Mouse (Mus musculus) embryonic facial prominence, embryonic 14.5 days (tissue): ENCODE data around the gene Snip1. TPM values are rescaled to one million over a fixed set of nuclear protein-coding genes. Genes with fewer than 3 reads are reported as not detected.

ENCODE experiments used
- ATAC-seq: fragments of 200-750 bp; cut with Nextera tagmentation; 2 replicates; pipeline ENCODE4 v1.8.0; 2017; ENCODE audit warnings: low read depth, moderate number of reproducible peaks, moderate TSS enrichment
- DNase-seq: peaks from one replicate; pipeline ENCODE4 v3.0.0-alpha.2; 2015; ENCODE audit warnings: low spot score
- H3K27ac ChIP-seq: fragments of 300-500 bp; sonication (generic); replicated peaks from 2 replicates; pipeline ENCODE4 v1.5.1; 2014; ENCODE audit warnings: low read depth, mild to moderate bottlenecking, low read length, moderate library complexity
- H3K27me3 ChIP-seq: fragments of 300-500 bp; sonication (generic); replicated peaks from 2 replicates; pipeline ENCODE4 v1.6.1; 2014; ENCODE audit warnings: low read length; ENCODE audit not compliant: control insufficient read depth, insufficient read depth
- H3K36me3 ChIP-seq: fragments of 300-500 bp; sonication (generic); 2 replicates; pipeline ENCODE4 v1.6.1; 2014; ENCODE audit warnings: low read length, mixed read lengths; ENCODE audit not compliant: control insufficient read depth, insufficient read depth
- H3K4me1 ChIP-seq: fragments of 300-500 bp; sonication (generic); 2 replicates; pipeline ENCODE4 v1.6.1; 2014; ENCODE audit warnings: antibody characterized with exemption, low read length; ENCODE audit not compliant: control insufficient read depth, insufficient read depth
- H3K4me2 ChIP-seq: fragments of 300-500 bp; sonication (generic); 2 replicates; pipeline ENCODE4 v1.6.1; 2014; ENCODE audit warnings: low read depth, mild to moderate bottlenecking, low read length, moderate library complexity, mixed read lengths
- H3K4me3 ChIP-seq: fragments of 300-500 bp; sonication (generic); 2 replicates; pipeline ENCODE4 v1.5.1; 2014; ENCODE audit warnings: low read depth, mild to moderate bottlenecking, low read length
- H3K9ac ChIP-seq: fragments of 300-500 bp; sonication (generic); 2 replicates; pipeline ENCODE4 v1.6.1; 2014; ENCODE audit warnings: low read depth, mild to moderate bottlenecking, low read length, moderate library complexity, mixed read lengths
- H3K9me3 ChIP-seq: fragments of 300-500 bp; sonication (generic); 2 replicates; pipeline ENCODE4 v1.6.1; 2016; ENCODE audit warnings: low read length; ENCODE audit not compliant: control insufficient read depth
- WGBS: fragments of 180-500 bp; shearing (Covaris S2); extraction: QIAGEN DNeasy Blood & Tissue Kit; methylation state at CpG from one replicate; pipeline ENCODE4 v1.1.7; 2014; 5-methylcytosine and 5-hydroxymethylcytosine counted together
- polyA plus RNA-seq: library from polyadenylated mRNA; unstranded; fragments of >200 nt; fragmentation: Nextera tagmentation; extraction: Ambion mirVana; gene quantifications from 2 replicates; pipeline ENCODE4 v1.2.1, GENCODE M21; 2014

Gene Snip1
- polyA plus RNA-seq, result 26.2 and 29.9 TPM in 2 replicates

DNA sequence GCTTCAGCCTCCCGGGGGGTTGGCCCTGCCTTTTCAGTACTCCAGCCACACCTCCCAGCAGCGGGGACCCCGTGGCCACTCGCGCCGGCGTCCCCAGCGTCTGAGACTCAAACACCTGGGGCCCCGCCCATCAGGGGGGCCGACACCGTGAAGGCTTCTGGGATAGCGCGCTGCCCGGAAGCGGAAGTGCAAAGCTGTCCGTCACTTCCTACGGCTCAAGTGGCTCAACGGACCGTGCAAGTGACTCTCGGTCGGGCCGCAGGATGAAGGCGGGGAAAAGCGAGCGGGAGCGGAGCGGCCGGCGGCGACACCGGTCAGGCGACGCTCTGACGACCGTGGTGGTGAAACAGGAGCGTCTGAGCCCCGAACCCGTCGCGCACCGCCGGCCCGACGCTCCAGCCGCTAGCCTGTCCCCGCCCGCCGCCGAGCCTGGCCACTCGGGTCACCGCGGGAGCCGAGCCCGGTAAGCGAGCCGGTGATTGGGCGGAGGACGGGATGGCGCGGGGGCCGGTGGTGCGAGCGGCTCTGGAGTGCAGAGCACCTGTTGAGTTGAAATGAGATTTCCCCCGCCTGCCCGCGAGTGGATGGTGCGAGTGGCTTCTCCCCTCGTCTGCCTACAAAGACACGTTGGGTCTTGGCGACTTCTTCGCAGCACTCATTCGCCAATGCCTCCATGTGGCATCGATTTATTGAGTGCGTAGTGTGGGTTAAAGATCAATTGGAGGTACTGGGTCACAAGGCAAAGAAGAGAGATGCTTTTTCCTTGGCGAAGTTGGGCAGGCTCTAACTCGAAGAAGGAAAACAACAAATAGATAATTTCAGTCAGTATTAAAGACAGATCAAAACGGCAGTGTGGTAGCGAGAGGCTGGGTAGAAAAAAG, at the start of gene Snip1:
Gene Snip1 (plus strand): TSS at position 183 of the 881 bp plus-strand sequence.
- peak; percentile 95 for ATAC-seq
- WGBS, result 1% methylated on average over 66 of the region's 78 CpGs
- peak within 1 kb of the TSS; percentile 97 for H3K4me3 ChIP-seq

DNA sequence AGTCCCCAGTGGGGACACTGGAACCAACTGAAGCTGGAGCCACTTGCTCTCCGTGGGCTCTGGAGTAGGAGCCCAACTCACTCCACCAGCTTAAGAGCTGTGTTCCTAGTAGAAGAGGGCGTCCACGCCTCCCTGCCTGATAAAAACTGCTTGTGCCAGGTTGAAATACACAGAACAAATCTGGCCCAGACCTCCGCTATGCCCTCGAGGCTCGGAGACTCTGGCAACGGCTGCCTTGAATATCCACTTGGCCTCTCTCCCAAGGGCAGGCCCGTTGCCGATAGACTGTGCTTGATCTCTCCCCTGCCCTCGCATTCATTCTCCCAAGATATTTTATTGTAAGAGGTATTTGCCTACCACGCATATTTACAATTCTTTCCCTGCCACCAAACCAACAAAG, 49.0 kb upstream of the Snip1 start:
- Histone ChIP-seq H3K9ac (no peak overlapping the region), H3K4me3 (no peak overlapping the region), H3K4me1 (no peaks in the 10 kb centered on the region; the same call in 1 of the 2 replicates), H3K36me3 (no peaks in the 10 kb centered on the region), H3K4me2 (no peak overlapping the region), H3K27ac (no peak overlapping the region), H3K9me3 (no peaks in the 10 kb centered on the region), H3K27me3 (peaks cover 7% of the 10 kb centered on the region; the same call in 1 of the 2 replicates)
- WGBS, result 55% methylated on average over 11 of the region's 11 CpGs
- ATAC-seq (no peak), DNase-seq (peak; percentile 45)

More for the DNA sequence above, at the start of gene Snip1:
- DNase-seq, result peak; percentile 97
- peaks cover 35% of the 10 kb centered on the region for H3K36me3 ChIP-seq
- no peaks in the 10 kb centered on the region for H3K9me3 ChIP-seq
- peak within 1 kb of the TSS; percentile 76 for H3K27ac ChIP-seq
- peaks cover 9% of the 10 kb centered on the region for H3K4me1 ChIP-seq
- H3K9ac ChIP-seq, result peak within 1 kb of the TSS; percentile 91
- H3K4me2 ChIP-seq, result peak within 1 kb of the TSS; percentile 93
- no peaks in the 10 kb centered on the region for H3K27me3 ChIP-seq

DNA sequence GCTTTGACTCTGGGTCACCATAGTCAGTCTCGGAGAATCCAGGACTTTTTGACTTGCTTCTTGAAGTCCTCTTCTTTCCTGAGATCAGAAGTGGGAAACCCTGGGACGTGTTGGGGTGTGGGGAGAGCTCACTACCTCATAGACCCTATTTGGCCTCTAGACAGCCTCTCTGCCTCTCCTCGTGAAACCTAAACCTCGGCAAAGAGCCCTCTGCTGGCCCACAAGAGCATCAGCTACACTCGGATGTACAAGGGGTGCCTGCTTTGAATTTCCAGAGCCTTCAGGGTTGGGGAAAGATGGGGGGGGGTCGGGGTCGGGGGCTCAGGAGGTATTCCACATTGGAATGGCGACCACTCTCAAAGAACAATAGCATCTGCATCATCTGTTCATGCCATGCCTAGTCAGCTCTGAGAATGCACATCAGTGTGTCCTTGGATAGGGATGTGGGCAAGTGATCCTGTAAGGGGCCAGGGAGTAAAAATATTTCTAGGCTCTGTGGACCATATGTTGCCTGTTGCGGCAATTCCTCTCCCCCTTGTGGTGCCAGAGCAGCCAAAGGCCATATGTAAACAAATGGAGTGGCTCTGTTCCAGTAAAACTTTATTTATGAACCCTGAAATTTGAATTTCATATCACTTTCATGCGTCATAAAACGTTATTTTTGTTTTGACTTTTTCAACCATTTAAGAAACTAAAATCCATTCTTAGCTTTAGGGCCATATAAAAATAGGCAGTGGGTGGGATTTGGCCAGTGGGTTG, 45.5 kb upstream of the Snip1 start:
- no peaks in the 10 kb centered on the region; the same call in 1 of the 2 replicates for H3K4me1 ChIP-seq
- no peak overlapping the region for H3K4me3 ChIP-seq
- no peak overlapping the region for H3K9ac ChIP-seq
- peak; percentile 53; the same call in 1 of the 2 replicates for ATAC-seq
- no peaks in the 10 kb centered on the region for H3K36me3 ChIP-seq
- no peak overlapping the region for H3K4me2 ChIP-seq
- 26% methylated on average over 11 of the region's 11 CpGs for WGBS
- DNase-seq, result peak; percentile 77
- H3K9me3 ChIP-seq, result no peaks in the 10 kb centered on the region
- H3K27me3 ChIP-seq, result peaks cover 11% of the 10 kb centered on the region; the same call in 1 of the 2 replicates
- no peak overlapping the region for H3K27ac ChIP-seq

DNA sequence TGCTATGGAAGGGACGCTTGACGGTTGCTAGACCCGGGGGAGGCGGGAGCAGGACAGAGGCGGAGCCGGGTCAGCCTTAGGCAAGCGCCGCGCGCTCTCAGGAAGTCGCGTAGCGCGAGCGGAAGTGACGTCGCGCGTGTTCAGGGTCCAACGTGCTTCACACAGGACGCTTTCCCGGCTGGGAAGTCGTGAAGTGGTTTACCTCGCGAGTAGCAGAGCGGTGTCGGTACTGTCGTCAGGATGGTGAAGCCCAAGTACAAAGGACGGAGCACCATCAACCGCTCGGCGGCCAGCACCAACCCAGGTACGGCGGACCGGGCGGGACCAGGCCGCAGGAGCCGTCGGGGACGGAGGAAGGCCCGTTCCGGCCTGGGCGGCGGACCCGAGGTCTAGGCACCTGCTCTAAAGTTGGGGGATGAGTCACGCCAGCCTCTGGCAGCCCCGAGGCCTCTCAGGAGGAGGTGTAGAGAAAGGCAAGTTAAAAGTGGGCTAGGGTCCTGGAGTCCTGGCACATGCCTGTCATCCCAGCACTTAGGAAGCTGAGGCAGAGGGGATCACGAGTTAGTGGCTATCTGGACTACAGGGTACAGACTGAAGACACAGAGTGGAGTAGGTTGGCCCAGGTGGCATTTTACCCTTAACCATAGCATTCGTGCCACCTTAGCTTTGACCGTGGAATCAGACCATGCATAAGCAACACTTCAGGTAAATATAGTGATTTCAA, 36.4 kb upstream of the Snip1 start:
- H3K9me3 ChIP-seq, result no peaks in the 10 kb centered on the region
- no peaks in the 10 kb centered on the region; the same call in 1 of the 2 replicates for H3K27me3 ChIP-seq
- peaks cover 12% of the 10 kb centered on the region; the same call in 1 of the 2 replicates for H3K4me1 ChIP-seq
- DNase-seq, result peak; percentile 97
- ATAC-seq, result peak; percentile 98
- peak overlapping the region; percentile 76 for H3K4me2 ChIP-seq
- H3K9ac ChIP-seq, result peak overlapping the region; percentile 77
- WGBS, result under 1% methylated on average over 44 of the region's 50 CpGs
- peak overlapping the region; percentile 36; the same call in 1 of the 2 replicates for H3K27ac ChIP-seq
- peak overlapping the region; percentile 69 for H3K4me3 ChIP-seq
- H3K36me3 ChIP-seq, result peaks cover 16% of the 10 kb centered on the region; the same call in 1 of the 2 replicates

DNA sequence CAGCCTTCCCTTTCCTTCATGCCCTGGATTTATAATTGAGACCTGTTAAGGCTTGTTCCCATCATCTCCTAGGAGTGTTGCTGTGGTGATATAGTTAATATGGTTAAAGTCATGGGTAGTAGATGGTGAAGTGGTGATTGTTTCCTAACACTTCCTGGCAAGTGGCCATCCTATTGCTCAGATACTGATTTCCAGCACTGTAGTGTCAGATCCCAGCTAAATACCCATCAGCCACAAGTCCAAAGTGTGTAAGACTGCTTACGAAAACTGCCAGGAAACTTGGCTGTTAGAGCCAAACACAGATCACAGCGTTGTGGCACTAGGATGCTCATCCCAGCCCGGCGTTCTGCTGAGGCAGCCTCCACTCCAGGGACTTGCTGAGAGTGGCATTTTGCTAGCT, 32.1 kb upstream of the Snip1 start:
- ATAC-seq, result no peak
- 76% methylated on average over 4 of the region's 4 CpGs for WGBS
- peaks cover 53% of the 10 kb centered on the region for H3K36me3 ChIP-seq

DNA sequence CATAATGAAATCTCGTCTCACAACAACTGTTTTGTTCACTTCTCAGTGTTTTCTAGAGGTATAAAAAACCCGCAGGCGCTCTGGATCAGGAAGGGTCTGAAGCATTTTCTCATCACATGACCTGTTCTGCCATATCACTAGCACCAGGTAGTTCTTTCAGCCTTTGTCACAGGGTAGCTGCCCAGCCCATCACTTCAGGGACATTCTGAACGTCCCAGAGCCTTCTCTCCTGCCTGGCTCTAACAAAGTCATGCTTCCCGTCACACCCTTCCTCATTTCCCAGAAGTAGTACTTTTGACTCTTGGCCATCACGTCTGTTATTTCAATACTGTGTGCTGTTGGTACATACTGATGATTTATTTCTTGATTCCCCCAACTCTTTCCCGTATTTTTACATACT, 22.0 kb upstream of the Snip1 start:
- Histone ChIP-seq H3K27me3 (no peaks in the 10 kb centered on the region), H3K9ac (no peak overlapping the region), H3K4me3 (no peak overlapping the region), H3K27ac (no peak overlapping the region), H3K9me3 (no peaks in the 10 kb centered on the region), H3K4me1 (no peaks in the 10 kb centered on the region), H3K4me2 (no peak overlapping the region), H3K36me3 (peaks cover 97% of the 10 kb centered on the region)
- DNase-seq (no peak), ATAC-seq (no peak)
- WGBS, result 83% methylated on average over 7 of the region's 7 CpGs

More for the DNA sequence above, 32.1 kb upstream of the Snip1 start:
- H3K27me3 ChIP-seq, result no peaks in the 10 kb centered on the region
- H3K4me1 ChIP-seq, result peaks cover 12% of the 10 kb centered on the region; the same call in 1 of the 2 replicates
- peak overlapping the region; percentile 21; the same call in 1 of the 2 replicates for H3K27ac ChIP-seq
- no peak for DNase-seq
- no peak overlapping the region for H3K9ac ChIP-seq
- no peak overlapping the region for H3K4me2 ChIP-seq
- H3K9me3 ChIP-seq, result no peaks in the 10 kb centered on the region
- no peak overlapping the region for H3K4me3 ChIP-seq

DNA sequence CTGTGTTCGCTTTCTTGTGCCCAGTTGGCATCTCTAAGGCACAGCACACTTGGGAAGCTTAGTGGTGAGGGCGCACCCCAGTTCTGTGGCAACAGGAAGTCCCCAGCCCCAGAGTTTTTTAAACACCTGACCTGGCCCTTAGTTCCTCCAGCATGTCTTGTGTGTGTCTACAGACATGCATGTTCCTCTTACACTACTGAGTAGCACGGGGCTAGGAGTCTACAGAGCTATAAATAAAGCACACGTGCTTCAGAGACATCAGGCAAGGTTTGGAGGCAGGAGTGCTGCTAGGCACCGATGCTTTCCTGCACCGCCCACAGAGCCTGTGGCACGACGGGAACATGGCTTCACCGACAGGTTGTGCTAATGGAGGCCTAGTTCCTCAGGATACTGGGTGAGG, 11.1 kb upstream of the Snip1 start:
- Histone ChIP-seq H3K4me1 (peaks cover 11% of the 10 kb centered on the region), H3K4me3 (no peak overlapping the region), H3K4me2 (no peak overlapping the region), H3K9ac (no peak overlapping the region), H3K27me3 (no peaks in the 10 kb centered on the region), H3K36me3 (peaks cover 53% of the 10 kb centered on the region), H3K9me3 (no peaks in the 10 kb centered on the region), H3K27ac (no peak overlapping the region)
- WGBS, result 89% methylated on average over 9 of the region's 9 CpGs
- no peak for ATAC-seq
- DNase-seq, result no peak

DNA sequence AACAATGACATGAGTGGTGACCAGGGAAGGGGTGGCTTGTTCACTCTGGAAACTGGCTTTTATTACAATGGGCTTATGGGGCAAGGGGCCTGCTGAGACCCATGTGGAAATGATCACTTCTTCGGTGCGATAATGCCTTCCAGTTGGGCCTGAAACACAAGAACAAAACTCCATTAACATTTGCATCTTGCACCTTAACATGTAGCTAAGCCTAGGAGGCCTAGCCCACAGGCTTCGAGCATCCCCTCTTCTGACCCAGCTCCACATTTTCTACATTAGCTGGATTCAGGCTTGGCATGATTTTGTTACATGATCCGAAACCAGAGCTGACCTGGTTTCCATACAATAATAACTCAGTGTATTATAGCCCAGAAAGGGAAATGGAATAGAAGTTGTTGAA, 10.0 kb upstream of the Snip1 start:
- Histone ChIP-seq H3K4me3 (no peak overlapping the region), H3K9ac (no peak overlapping the region), H3K27ac (0 out of 2 replicates have a peak overlapping the region, but pooled peaks have one; percentile 16), H3K27me3 (no peaks in the 10 kb centered on the region), H3K36me3 (peaks cover 43% of the 10 kb centered on the region), H3K4me2 (no peak overlapping the region), H3K4me1 (peaks cover 11% of the 10 kb centered on the region), H3K9me3 (no peaks in the 10 kb centered on the region)
- ATAC-seq (no peak), DNase-seq (peak; percentile 14)
- WGBS, result 38% methylated on average over 4 of the region's 4 CpGs
